Mouse (Mus musculus): Measurements from ENCODE around the gene Tns3.

Gene Tns3

GRCm38 (mm10) chr11:8530506-8530905 is 133.8 kb downstream of the Tns3 start:
- DNase-seq (ENCODE audit: low spot score in 2 of 2) = no peak

GRCm38 (mm10) chr11:8530036-8530435 is 134.3 kb downstream of the Tns3 start:
- no peak for DNase-seq (ENCODE audit: low spot score in 2 of 2)

- DNase-seq (ENCODE audit: low spot score in 2 of 2) = no peak
Observed at GRCm38 (mm10) chr11:8525463-8526145, 138.7 kb downstream of the Tns3 start.

GRCm38 (mm10) chr11:8523344-8524126 is 140.8 kb downstream of the Tns3 start:
- DNase-seq (ENCODE audit: low spot score in 2 of 2) = peak in 1 of 2 experiments; percentile 65

DNA sequence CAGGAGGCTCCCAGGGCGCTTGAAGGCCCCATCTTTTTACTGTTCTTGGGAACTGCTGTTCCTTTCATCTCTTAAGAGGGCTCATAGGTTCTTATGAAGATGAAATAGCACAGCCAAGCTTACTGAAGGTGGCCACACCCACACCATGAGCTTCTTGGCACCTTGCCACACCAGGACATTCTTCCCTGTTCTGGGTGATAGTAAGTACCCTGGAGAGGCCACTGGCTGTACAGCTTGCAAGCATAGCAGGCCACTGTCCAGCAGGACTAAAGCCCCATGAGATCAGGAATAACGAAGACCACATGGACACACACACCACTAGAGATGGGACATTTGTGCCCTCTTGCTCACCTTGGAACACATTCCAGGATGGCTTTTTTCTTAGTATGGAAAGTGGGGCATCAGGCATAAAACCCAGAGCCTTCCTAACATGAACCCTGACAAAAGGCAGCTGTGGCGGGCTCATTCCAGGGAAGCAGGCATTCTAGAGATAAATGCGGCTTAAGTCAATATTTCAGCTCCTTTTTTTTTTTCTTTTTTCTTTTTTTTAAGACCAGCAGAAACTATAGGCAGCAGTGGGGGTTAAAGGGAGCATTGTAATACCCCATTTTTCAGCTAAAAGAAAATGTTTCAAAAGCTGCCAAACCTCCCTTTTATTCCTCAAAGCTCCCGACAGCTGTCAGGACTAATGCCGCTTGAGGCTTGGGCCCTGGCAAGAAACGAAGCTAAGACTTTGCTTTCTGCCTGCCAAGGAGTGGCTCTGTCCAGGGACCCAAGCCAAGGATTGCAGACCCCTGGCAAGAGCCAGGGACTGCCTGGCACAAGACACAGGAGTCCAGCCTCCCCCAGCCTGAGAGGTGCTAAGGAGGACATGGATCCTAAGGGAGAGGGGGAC is 150.7 kb downstream of the Tns3 start:
- DNase-seq (ENCODE audit: low spot score in 2 of 2) = no peak

DNA sequence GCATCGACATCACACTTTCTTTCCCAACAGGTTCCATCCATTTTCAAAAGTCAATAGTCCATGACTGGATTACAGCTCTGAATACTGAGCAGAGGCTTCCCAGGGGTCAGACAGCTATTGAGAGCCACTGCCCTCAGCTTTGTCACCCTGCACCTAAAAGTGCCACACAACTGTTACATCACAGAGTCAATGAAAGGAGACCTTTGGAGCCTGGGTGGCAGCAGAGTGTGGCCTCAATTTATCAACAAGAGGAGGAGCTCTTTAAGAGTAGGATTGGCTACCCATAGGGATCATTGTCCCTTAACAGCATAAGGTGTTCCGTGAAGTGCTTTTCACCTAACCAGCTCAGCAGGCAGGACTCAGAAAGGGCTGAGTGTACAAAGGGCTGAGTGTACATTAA is 154.0 kb downstream of the Tns3 start:
- no peak for DNase-seq (ENCODE audit: low spot score in 2 of 2)

- no peak for DNase-seq (ENCODE audit: low spot score in 2 of 2)
Observed at GRCm38 (mm10) chr11:8509614-8510013, 154.7 kb downstream of the Tns3 start.

GRCm38 (mm10) chr11:8503735-8504134 is 160.6 kb downstream of the Tns3 start:
- DNase-seq (ENCODE audit: low spot score in 2 of 2) = no peak

DNA sequence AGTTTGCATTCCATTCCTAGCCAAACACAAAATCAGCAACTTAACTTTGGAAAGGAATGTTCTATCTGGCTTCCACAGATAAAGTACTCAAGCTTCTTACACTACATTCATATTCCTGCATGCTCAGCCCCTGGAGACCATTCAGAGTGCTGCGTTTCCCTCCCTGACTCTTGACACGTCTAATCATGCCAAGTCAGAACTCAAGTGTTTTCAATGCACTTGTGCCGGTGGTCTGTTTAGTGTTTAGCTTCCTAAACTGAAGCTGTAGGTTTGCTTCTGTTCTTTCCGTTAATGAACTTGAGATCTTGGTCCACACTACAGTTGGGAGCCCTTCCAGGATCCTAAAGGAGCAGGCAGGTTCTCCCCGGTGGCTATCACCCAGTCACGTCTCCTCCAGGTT is 163.5 kb downstream of the Tns3 start:
- DNase-seq (ENCODE audit: low spot score in 2 of 2) = no peak

GRCm38 (mm10) chr11:8497136-8497535 is 167.2 kb downstream of the Tns3 start:
- no peak for DNase-seq (ENCODE audit: low spot score in 2 of 2)

GRCm38 (mm10) chr11:8496686-8497085 is 167.6 kb downstream of the Tns3 start:
- no peak for DNase-seq (ENCODE audit: low spot score in 2 of 2)

GRCm38 (mm10) chr11:8495801-8496200 is 168.5 kb downstream of the Tns3 start:
- DNase-seq (ENCODE audit: low spot score in 2 of 2) = no peak

DNA sequence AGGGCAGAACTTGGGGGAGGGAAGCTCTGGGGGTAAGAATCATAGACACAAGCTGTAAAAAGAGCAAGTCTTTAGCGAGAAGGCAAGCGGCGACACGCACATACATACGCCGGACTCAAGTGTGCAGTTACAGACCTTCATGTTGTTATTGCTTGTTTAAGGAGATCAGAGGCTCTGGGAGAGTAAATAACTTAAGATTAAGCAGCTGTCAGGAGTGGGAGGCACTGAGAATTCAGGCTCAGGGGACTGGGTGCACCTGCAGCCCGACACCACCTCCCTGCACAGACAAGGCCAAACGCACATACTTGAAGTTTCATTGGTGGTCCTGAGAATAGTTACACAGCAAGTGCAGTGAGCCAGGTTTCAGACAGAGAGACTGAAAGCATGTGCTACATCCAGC is 169.3 kb downstream of the Tns3 start:
- no peak for DNase-seq (ENCODE audit: low spot score in 2 of 2)

DNA sequence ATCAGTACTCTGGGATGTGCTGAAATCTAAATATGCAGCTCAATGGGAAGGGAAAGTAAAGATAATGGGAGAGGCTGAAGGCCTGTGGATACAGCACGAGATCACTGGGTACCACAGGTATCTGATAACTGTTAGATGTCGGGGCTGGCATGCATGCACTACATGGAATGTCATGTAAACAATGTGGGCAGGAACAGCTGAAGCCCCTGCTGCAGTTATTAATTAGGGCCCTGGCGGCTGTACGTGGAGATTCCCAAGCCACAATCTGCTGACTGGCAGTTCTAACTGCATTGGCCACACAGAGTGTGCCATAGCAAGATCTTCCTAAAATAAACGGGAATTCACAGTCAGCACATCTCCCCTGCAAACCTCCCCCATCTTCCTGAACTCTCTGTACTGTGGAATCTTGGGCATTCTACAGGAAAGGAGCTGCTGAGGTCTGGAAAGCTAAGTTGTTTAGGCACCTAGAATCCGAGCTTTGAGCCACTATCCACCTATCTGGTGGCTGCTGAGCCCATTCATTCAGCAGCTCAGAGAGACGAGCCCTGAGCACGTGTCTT is 170.3 kb downstream of the Tns3 start:
- no peak for DNase-seq (ENCODE audit: low spot score in 2 of 2)

DNA sequence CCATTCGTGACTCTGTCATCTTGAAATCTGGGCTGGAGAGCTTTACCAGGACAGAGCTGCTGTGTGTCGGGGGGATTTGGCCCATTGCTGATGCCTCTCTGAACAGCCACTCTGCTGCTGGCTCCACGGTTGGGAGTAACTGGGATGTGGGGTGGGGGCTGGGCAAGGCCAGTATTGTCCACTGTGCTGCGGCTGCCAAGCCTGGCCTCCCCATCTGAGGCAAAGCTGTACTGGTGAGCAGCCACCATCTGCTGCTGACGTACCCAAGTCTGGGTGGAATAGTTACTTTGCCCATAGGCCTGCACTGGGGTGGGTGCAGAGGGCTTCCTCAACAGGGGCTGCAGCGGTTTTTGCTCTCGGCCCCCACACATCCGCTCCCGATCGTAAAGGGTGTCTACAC is 172.0 kb downstream of the Tns3 start:
- DNase-seq (ENCODE audit: low spot score in 2 of 2) = no peak

- DNase-seq (ENCODE audit: low spot score in 2 of 2) = no peak
Observed at GRCm38 (mm10) chr11:8488248-8488647, 176.1 kb downstream of the Tns3 start.

GRCm38 (mm10) chr11:8486552-8486951 is 177.8 kb downstream of the Tns3 start:
- no peak for DNase-seq (ENCODE audit: low spot score in 2 of 2)

DNA sequence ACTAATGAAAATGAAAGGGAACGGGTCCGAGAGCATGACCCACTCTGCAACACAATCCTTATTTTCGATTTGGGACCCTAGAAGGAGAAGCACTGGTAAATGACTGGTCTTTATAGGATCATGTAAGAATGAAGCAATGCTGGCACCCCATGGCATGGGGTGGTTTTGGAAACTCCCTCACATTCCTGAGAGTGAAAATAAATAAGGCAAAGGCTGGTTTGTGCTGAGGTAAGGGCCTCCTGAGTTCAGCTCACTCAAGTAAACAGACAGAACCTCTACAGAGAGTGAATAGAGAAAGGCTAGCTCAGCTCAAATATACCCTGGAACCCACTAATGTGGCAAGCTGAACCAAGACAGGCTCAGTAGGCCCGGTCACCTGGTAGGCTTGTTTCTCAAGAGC is 179.8 kb downstream of the Tns3 start:
- no peak for DNase-seq (ENCODE audit: low spot score in 2 of 2)

- DNase-seq (ENCODE audit: low spot score in 2 of 2) = no peak
Observed at GRCm38 (mm10) chr11:8482721-8483120, 181.6 kb downstream of the Tns3 start.

- DNase-seq (ENCODE audit: low spot score in 2 of 2) = no peak
Observed at GRCm38 (mm10) chr11:8481962-8482361, 182.4 kb downstream of the Tns3 start.

DNA sequence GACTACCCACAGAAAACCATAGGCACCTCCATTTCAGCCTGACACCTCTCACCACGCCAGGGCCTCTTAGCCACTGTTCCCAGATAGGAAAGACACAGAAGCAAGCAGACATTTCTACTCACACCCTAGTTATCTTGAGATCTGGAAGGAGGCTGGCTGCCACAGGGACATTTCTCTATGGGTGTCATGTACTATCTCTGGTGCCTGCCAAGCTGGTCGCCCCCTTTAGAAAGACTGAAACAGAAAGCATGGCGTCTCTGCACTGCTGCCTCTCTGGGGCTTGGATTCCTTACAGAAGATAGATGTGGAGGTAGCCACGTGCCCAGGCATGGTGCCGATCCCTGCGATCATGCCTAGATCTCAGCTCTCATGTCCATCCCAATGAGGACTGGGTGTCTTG is 182.8 kb downstream of the Tns3 start:
- DNase-seq (ENCODE audit: low spot score in 2 of 2) = no peak

- DNase-seq (ENCODE audit: low spot score in 2 of 2) = no peak
Observed at GRCm38 (mm10) chr11:8479858-8480257, 184.5 kb downstream of the Tns3 start.

Measured in thymus, postnatal 10 days (tissue).